Mouse (Mus musculus) frontal cortex, postnatal 25 days (tissue): ENCODE measurements around the gene Apol7c.
A peak's percentile ranks its signal among the peaks of the same experiment; 100 is the strongest.
"Not testable (repeated sequence)": the region's sequence is repeated elsewhere in the genome, so short reads cannot be mapped to it uniquely, and the experiment has no call there.

ENCODE experiments used
- DNase-seq, 2 experiments: peaks; one replicate each; pipeline ENCODE4 v3.0.0; 2022; ENCODE audit warnings: low spot score in 2 of 2

Apol7c gene

DNA sequence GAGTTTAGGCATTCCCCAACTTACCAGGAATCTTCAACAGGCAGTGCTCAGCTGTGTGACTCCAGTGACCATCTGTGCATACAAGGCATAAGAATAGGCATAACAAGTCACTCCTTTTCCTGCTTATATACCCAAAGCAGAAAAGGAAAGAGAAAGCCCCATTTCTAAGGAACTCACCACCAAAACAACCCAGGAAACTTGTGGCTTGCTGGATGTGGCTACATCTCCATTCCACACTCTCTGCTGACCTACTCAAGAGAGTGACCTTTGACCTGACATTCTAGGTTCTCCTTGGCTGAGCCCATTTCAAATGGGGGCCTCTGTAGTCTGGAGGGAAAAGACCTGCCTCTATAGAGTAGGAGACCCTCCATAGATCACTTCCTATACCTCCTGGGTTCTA lies at the start of gene Apol7c:
Apol7c (minus strand) TSS at position 101 of the 400 bp plus-strand sequence.
- no peak for DNase-seq

DNA sequence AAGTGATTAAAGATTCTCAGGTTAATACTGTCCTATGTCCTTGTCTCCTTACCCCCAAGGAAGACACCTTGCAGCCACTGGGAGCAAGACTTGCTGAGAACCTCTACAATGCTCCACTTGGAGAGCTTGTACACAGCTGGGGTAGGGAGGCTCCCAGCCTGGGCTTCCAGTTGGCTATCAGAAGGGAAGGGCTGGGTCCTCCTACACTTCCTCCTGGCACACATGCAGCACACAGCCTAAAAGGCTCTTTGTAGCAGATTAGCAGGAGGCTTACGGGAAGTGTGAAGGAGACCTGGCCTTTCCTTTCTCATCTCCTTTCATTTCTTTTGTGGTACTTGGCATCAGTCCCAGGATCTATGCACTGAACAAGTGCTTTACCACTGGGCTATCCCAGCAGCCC lies 48.6 kb upstream of the Apol7c start:
- DNase-seq: no peak

- no peak for DNase-seq
Observed at GRCm38 (mm10) chr15:77579311-77579710, 46.2 kb upstream of the Apol7c start.

DNA sequence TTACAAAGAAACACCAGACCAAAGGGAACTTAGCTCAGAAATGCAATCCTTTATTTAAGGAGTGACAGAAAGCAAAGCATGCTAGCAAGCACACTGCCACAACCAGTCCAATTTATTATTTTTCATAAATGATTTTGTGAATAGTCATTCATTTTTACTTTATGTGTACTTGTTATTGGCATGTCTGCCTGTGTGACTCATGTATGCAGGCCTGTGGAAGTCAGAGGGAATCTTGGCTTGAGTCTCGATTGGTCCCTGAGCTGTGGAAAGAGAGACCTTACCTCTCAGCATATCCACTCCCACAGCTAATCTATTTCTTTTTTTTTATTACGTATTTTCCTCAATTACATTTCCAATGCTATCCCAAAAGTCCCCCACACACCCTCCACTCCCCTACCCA lies 45.7 kb upstream of the Apol7c start:
- no peak for DNase-seq

GRCm38 (mm10) chr15:77563219-77563618 lies 30.1 kb upstream of the Apol7c start:
- DNase-seq: no peak

DNA sequence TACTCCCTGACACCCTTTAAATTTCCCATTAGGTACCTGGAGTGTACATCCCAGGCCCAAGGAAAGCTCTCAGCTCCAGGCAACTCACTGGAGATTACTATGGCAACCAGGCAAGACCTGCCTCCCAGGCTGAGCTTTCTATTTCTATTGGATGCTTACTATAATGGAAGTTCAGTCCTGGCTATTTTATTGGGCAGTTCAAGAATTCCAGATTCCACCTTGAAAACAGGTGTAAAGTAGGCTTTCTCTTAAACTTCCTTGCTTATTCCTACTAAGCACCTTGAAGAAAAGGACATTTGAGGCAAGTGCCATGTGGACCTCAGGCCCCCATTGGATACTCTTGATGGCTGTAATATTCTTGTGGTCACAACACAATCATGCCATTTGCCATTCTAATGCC lies 28.7 kb upstream of the Apol7c start, which contains the start of gene 1700025B11Rik:
1700025B11Rik (minus strand) TSS at position 101 of the 400 bp plus-strand sequence.
- no peak for DNase-seq

GRCm38 (mm10) chr15:77539221-77539620 lies 6.1 kb upstream of the Apol7c start:
- DNase-seq: not testable (repeated sequence)

- peak; percentile 24 to 31 for DNase-seq
Observed at GRCm38 (mm10) chr15:77523186-77523843, 9.8 kb downstream of the Apol7c start.

DNA sequence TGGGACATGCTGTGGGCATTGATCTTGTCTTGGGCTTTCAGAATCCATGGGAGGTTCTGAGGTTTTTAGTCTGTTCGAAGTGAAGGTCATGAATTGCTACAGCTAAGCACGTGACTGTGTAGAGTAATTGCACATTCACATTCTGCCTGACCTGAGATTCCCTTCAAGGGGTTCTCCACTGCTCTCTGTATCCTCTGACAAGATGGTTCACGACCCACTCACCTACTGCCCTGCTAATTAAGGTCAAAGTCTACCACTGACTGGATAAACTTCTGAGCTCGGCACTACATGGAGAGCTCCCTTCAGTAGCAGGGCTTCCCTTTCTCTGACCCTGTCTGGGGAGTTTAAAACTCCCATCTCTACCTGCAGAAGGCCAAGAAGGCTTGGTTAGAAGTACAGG lies 12.5 kb downstream of the Apol7c start:
- not testable (repeated sequence) for DNase-seq

GRCm38 (mm10) chr15:77507966-77508365 lies 25.1 kb downstream of the Apol7c start, which contains the start of gene Apol11a:
Apol11a (plus strand) TSS chr15:77508271.
- not testable (repeated sequence) for DNase-seq

DNA sequence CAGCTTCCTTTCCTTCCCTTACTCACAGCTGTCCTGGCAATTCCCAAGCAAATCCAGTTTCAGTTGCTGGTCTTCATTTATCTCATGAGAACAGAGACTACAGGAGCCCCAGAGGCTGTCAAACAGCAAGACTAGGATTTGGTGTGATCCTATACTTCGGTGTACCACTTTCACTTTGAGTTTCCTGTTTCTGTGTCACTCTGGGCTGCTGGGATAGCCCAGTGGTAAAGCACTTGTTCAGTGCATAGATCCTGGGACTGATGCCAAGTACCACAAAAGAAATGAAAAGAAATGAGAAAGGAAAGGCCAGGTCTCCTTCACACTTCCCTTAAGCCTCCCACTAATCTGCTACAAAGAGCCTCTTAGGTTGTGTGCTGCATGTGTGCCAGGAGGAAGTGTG lies 38.4 kb downstream of the Apol7c start:
- DNase-seq: not testable (repeated sequence)

GRCm38 (mm10) chr15:77493181-77493580 lies 39.9 kb downstream of the Apol7c start:
- not testable (repeated sequence) for DNase-seq

GRCm38 (mm10) chr15:77482140-77482794 lies 50.8 kb downstream of the Apol7c start:
- no peak for DNase-seq

GRCm38 (mm10) chr15:77476693-77477092 lies 56.4 kb downstream of the Apol7c start, which contains the start of gene Apol10a:
Apol10a (plus strand) TSS chr15:77477047.
- not testable (repeated sequence) for DNase-seq
